Mouse (Mus musculus): ENCODE results near the gene Panx1.

DNA sequence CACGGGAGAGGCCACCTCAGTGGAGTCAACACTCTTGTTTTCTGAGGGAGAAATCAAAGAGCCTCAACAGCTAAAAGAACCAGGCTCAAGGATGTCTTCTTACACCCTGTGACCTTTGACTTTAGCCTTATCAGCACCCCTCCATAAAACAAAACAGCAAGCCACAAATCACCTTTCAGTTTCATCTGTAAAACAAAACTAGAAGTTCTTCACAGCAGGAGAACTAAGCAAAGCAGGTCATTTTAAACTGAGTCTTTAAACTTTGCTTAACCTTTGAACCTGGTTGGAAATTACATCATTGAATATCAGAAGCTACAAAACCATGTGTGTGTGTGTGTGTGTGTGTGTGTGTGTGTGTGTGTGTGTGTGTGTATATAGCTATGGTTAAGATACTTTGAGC, 18.9 kb upstream of the Panx1 start:
- TF ChIP-seq CTCF (IDR thresholded peaks at IDR 0.05; ENCODE audit: low read depth) (no peak), EP300 (IDR thresholded peaks at IDR 0.05; ENCODE audit: low read depth) (no peak)
